Mouse (Mus musculus) adrenal gland, postnatal 36 days (tissue): ENCODE measurements around the gene Lmnb2. TPM values are rescaled to one million over a fixed set of nuclear protein-coding genes. Genes with fewer than 3 reads are reported as not detected.

Experiments used
- DNase-seq, 2 experiments: peaks; one replicate each; pipeline ENCODE4 v3.0.0; 2021; ENCODE audit warnings: mixed read lengths in 1 of 2
- long read RNA-seq, 2 experiments: library from polyadenylated mRNA; stranded (forward); transcript quantifications; one replicate each; pipeline ENCODE4 v2.0.0; 2021; ENCODE audit warnings: borderline sequencing depth in 2 of 2
- total RNA-seq, 2 experiments: library from RNA; stranded (reverse); gene quantifications; 2 replicates each; pipeline ENCODE4 v1.2.3; 2021

The Lmnb2 gene
- total RNA-seq: 10 to 100 TPM; 11.2 to 17.2 TPM
- long read RNA-seq, experiment 1, transcript Lmnb2-201 (12 exons, 3,531 nt): major isoform, 22 of 30 reads
- long read RNA-seq, experiment 1, partial matches to known transcripts: 2 of 30 reads
- long read RNA-seq, experiment 1, other reads (novel, unspliced or antisense): 6 of 30 reads
- long read RNA-seq, experiment 2, transcript Lmnb2-201 (12 exons, 3,531 nt): major isoform, 8 of 8 reads
- long read RNA-seq, experiment 2, partial matches to known transcripts: 0 of 8 reads
- long read RNA-seq, experiment 2, other reads (novel, unspliced or antisense): 0 of 8 reads

GRCm38 (mm10) chr10:80917779-80918434, at the start of gene Lmnb2:
TSS of gene Lmnb2 (minus strand) at chr10:80918245.
- DNase-seq: peak; percentile 84 to 89

DNA sequence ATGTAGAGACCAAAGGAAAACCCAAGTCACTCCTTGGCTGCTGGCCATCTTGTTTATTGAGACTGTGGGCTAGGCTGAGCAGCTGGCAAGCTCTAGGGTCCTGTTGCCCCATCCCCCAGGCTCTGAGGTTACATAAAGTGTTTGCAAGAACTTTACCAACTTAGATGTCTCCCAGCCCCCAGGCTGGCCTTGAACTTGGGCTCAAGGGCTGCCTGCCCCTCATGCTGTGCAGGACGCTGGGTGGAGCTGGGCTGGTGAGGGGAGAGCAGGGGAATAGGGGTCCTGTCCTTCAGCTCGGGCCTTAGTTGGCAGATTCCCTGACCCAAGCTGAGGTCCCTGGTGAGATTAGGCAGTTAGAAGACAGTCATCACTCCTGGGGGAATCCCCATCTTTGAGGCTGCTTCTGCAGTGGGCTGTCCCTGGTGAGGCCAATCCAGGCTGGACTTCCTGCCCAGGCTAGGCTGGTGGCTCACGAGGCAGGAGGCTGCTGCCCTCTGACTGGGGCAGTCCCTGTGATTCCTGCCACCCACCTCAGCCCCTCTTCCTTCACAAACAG, 49.1 kb upstream of the Lmnb2 start:
- peak; percentile 62 to 69 for DNase-seq

- DNase-seq: peak; percentile 70 to 78
These were observed 48.3 kb upstream of the Lmnb2 start for GRCm38 (mm10) chr10:80966296-80966695.

GRCm38 (mm10) chr10:80963031-80963975, 45.3 kb upstream of the Lmnb2 start:
- peak; percentile 75 to 85 for DNase-seq

DNA sequence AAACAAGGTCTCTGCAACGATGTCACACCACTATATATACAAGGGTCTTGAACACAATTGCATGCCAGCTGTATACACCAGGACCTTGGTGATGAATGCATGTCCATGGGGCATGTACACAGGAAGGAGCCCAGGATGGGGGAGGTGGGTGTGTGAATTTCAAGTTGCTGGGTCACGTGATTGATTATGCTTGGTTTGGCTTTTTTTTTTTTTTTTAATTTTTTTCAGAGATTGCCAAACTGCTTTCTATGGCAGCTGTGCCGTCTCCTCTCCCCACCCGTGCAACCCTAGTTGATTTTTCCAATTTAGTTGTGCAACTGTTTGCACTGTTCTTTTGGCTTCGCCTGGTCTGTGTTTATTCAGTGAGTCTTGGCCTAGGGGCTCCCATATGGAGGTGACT, 44.5 kb upstream of the Lmnb2 start:
- DNase-seq: no peak

GRCm38 (mm10) chr10:80962051-80962472, 44.0 kb upstream of the Lmnb2 start:
- DNase-seq: peak in 1 of 2 experiments; percentile 60

DNA sequence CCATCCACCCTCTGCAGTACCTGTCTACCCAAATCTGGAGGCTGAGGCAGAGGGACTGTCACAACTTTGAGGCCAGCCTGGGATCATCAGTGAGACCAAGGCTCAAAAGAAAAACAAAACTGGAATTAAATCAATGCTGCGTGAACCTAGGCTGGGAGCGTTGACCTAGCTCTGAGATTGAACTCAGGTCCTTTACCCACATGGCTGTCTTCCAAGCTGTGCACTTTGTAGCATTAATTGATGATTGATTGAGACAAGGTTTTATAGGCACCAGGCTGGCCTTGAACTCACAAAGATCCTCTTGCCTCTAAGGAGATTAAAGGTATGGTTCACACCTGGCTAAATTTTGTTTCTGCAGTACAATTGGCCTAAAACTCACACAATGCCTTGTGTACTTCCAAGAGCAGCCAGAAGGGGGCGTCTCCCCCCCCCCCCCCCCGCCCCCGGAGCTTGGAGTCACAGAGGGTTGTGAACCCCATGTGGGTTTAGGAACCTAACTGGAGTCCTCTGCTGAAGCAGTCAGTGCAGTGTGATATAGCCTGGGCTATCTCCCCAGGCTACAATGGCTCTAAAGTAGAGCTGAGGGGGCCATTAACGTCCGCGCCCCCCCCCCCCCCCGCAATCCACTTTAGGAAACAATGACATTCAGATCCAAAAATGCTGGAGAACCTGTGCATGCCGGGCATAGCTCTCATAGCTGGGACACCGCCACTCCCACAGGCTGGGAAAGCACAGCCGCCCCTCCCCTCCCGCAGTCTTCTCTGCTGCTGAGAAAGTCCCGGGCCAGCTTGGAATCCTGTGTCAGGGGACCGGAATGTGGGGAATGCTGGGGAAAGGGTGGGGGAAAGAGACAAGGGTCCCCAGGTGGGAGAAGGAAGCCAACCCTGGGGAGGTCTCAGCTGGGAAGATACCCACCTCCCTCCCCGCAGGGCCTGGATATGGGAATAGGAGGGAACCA, 42.8 kb upstream of the Lmnb2 start:
- peak in 1 of 2 experiments; percentile 72 for DNase-seq

DNA sequence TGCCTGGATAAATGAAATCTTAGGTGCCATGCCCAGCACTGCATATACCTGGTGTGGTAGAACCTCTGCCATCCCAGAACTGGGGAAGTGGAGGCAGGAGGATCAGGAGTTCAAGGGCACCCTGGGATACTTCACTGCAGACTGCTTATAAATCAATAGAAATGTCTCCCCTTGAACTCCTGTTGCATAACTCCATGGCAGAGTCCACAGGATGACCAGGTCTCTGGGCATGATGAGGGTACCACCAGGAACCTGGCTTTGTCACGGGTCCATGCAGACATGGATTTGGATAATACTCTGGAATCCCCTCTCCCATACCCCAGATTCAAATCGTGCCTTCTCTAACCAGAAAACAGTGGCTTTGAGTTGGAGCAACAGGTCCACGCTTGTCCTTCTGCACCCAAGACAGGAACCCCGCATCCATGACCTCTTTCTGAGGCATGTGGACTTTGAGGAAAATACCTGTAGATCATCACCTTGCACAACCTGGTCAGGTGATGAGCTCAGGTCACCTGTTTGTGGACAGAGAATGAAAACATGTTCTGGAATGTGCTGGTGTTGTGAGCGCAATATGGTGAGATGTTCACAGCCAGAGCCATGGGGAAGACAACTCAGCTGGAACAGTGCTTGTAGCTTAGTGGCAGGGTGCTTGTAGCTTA, 41.1 kb upstream of the Lmnb2 start:
- DNase-seq: no peak

DNA sequence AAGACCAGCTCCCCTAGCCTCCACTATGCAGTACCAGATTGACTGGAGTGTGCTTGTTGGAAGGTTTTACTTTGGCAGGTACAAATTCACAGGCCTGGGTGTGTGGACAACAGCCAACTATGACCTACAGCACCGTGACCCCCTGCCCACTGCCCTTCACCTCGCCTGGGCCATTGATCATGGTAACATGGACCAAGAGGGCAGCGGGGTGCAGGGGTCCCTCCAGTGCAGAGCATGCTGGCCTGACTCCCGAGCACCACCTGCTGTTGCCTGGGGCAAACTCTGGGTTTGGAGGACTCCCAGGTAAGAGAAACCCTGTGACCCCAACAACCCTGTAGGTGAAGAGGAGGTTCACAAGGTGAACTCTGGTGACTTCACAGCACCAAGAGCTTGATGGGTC, 39.7 kb upstream of the Lmnb2 start:
- no peak for DNase-seq

DNA sequence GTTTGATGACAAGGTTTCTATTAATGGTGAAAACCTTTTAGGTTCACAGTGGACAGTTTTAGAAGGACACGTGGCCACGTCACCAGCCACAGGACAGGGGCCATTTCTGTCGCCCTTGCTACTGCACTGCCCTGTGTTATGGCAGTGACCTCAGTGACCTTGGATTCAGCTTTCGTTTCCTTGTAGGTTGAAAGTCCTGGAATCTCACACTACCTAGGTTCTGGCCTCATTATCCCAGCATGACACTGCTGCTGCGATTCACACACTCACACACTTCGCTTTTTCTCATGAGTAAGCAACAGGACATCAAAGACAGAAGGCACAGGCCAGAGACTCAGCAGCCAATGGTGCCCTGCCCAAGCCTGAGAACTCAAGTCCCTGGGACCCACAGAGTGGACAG, 38.9 kb upstream of the Lmnb2 start:
- no peak for DNase-seq

DNA sequence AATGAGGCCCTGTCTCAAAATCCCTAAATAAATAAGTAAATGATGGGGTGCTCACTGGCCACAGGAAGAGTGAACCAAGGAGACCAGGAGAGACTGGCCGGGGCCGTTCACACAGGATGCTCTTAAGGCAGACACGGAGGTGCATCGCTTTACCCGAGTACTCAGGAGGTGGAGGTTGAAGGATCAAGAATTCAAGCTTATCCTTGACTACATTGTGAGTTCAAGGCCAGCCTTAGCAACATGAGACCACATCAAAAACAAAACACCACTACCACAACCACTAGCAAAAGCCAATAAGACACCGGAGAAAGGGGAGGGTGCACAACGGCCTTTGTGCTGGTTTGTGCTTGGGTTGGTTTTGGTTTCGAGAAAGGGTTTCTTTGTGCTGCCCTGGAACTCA, 38.3 kb upstream of the Lmnb2 start:
- no peak for DNase-seq

DNA sequence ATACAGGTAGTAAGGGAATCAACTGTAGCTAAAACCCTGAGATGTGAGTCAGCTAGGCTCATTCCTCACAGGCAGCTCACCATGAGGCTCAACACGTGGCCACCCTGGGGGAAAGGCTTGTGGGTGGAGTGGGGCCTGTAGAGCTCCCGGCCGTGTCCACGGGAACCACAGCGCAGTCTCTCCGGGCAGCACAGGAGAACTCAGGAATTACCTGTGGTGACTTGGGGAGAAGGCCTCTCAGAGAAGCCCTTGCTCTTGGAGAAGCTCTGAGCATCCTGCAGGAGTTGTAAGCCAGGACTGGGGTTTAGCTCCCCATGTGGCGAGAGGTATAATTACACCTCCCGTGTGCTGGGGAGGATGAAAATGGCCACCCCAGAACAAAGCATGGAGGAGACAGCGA, 37.5 kb upstream of the Lmnb2 start:
- peak; percentile 59 to 76 for DNase-seq

DNA sequence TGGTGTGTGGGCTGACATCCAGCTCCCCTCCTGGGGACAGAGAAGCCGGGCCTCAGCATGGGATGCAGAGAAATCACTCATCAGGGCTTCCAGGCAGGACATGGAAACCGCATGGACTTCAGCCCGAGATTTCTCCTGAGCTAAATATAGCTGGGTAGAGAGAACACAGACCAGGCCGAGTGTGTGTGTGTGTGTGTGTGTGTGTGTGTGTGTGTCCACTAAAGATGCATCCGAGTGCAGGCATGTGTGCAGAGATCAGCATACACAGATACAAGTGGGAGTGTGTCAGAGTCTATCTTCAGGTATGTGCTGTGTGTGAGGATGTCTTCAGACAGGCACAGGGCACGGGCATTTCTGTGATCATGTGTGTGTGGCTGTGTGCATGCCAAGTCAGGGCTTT, 36.8 kb upstream of the Lmnb2 start:
- DNase-seq: no peak

GRCm38 (mm10) chr10:80954415-80954814, 36.4 kb upstream of the Lmnb2 start:
- no peak for DNase-seq

- no peak for DNase-seq
These were observed 34.4 kb upstream of the Lmnb2 start for GRCm38 (mm10) chr10:80952449-80952848.

DNA sequence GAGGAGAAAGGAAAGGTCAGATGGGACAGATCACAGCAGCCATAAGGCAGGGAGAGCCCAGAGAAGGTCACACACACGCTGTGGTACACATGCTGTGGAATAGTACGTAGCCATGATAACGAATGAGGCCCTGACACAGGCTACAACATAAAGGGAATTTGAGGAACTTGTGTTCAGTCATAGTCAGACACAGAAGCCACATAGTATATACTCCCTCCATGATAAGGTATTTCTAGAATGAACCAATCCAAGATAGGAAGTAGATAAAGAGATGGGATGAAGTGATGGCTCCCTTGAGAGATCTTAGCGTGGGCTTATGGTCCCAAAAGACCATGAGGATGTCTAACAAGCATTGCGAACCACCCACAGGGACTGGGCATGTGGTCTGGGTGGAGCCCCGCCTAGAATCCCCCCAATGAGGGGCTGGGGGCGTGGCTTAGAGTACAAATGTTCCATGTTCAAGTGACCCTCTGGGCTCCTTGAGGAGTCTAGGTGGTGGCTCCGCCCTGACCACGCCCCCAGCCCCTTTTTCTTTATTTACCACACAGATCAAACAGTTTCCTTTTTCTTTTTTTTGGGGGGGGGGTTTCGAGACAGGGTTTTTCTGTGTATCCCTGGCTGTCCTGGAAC, 33.8 kb upstream of the Lmnb2 start:
- DNase-seq: no peak

DNA sequence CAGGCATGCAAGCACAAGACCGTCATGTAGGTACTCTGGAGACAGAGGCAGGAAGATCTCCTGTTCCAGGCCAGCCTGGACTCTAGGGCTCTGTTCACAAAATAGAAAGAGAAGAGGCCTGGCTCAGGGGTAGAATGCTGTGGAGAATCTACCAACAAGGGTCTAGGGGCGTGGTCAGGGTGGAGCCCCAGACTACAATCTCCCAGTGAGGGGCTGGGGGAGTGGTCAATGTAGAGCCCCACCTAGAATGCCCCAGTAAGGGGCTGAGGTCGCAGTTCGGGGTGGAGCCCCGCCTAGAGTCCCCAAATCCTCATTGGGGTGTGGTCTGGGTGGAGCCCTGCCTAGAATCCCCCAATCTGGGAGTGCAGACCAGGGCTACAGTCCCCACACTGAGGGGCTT, 32.3 kb upstream of the Lmnb2 start:
- no peak for DNase-seq

DNA sequence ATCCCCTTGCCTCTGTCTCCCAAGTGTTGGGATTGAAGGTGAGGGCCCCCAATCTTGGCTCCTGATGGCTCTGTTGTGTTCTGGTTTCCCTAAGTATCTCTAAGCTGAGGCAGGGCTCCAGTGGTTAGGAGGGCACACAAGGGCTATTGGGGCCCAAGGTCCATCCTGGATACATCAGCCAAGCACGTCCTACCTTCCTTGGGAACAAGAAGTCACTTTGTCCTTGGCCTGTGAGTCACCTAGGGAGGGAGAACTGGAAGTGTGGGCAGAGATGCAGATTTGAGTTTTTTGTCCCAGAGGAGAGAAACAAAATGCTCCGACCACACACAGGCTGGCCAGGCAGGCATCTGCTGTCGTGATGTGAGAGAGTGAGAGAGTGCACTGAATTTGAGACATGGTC, 31.0 kb upstream of the Lmnb2 start:
- DNase-seq: peak; percentile 58 to 68

DNA sequence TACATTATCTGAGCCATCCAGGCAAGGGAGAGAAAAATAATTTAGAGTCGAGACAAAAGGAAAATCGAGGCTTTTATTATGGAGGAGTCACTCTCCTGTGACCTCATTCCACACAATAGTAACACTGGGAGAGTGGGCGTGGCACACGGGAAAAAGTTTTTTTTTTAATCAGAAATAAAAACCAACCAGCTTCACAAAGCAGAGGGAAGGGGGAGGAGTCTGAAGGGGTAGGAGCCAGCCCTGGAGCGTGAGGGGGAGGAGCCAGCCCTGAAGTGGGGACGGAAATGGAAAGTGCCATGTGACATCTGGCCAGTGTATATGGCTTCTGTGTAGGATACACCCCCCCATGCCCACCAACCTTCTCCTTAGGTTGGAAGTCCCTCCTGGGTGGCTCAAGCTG, 30.5 kb upstream of the Lmnb2 start:
- DNase-seq: peak in 1 of 2 experiments; percentile 64

GRCm38 (mm10) chr10:80947802-80948201, 29.8 kb upstream of the Lmnb2 start:
- peak; percentile 63 to 80 for DNase-seq
